Mouse (Mus musculus) urinary bladder, postnatal 14 days (tissue): ENCODE data around the gene Smpdl3a.

Experiments used
- DNase-seq: peaks from one replicate; pipeline ENCODE4 v3.0.0; 2021; ENCODE audit warnings: low spot score

The Smpdl3a gene

DNA sequence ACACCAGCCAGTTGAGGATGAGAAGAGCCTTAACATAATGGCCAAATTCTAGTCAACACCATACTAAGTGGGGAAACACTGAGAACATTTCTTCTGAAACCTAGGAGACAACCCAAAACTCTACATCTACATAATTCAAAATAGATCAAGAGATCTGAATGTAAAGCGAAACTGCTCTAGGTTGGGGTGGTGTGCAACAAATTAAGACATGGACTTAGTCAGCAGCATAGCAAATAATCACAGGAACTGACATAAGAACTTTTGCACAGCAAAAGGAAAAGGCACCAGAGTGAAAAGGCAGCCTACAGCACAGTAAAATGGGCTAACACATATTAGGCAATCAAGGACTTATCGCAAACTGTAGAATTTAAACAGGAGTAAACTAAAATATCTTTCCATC, 25.1 kb downstream of the Smpdl3a start:
- DNase-seq: no peak

- DNase-seq: no peak
Measured at GRCm38 (mm10) chr10:57822473-57822872, 28.3 kb downstream of the Smpdl3a start.

- DNase-seq: no peak
Measured at GRCm38 (mm10) chr10:57828649-57829048, 34.5 kb downstream of the Smpdl3a start.

DNA sequence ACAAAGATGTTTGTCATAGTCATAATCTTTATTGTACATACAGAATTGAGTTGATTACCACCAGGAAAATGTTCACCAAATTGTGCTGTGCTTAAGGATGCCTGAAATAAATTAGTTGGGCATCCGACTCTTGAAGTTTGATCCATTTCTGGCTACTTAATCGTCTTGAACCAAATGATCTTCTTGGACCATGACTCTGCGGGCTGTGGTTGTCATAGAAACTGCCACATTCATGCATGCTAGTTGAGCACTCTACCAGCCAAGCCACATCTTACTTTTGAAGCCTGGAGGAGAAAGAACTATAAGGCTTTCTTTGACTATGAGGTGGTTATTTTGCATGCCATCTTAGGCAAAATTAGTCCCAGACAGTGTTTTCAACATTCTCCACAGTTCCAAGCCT, 35.5 kb downstream of the Smpdl3a start:
- DNase-seq: no peak

DNA sequence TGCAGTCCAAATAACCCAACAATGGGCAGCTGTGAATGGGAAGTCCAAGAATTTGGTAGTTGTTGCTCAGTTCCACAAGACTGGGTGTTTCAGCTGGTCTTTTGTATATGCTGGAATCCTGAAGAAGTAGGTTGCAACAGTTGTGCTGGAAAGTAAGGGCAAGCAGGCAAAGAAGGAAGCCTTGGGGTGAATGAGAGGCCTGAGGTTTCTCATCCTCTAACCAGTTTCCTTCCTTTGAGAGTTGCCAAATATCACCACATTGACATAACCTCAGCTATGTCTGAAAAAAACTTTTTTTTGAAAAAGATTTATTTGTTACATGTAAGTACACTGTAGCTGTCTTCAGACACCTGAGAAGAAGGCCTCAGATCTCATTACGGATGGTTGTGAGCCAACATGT, 41.0 kb downstream of the Smpdl3a start:
- DNase-seq: no peak

GRCm38 (mm10) chr10:57835982-57836381, 41.8 kb downstream of the Smpdl3a start:
- no peak for DNase-seq

- DNase-seq: peak; percentile 29
Measured at GRCm38 (mm10) chr10:57841638-57842509, 47.7 kb downstream of the Smpdl3a start.

DNA sequence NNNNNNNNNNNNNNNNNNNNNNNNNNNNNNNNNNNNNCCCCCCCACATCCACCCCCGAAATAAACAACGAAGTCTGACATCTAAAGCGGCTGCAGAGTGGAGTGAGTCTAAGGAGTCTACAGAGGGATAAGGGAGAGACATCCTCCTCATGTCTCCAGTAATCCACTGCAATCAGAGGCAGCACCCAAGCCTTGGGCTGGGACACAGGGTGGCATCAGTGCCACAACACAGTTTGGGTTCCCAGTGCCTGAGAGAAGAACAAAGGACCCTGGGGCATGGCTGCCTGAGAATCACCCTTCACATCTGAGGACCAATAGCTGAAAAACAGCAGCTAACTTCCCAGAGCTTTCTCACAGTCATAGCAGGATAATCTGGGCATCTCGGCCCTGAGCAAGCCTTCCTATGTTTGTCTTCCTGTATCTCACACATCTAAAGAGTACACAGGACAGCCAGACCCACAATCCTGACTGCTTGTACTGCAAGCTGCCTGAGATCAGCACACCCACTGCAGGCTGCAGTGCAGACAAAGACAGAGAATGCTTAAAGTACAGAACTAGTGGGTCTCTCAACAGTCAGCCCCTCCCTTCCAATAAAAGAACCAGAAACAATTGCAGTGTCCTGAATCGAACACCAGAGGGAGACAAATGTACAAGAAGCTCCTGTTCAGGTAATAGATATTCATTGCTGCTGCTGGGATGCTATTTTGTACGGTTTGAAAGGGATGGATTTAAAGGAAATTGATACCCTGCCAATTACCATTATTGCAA, 54.0 kb downstream of the Smpdl3a start:
- no peak for DNase-seq
